Mouse (Mus musculus) lung, embryonic 16.5 days (tissue): ENCODE measurements around the gene Rho. TPM values are rescaled to one million over a fixed set of nuclear protein-coding genes. Genes with fewer than 3 reads are reported as not detected.

Experiments used
- ATAC-seq: fragments of 200-750 bp; cut with Nextera tagmentation; 2 replicates; pipeline ENCODE4 v1.8.0; 2017; ENCODE audit warnings: low read depth, mild to moderate bottlenecking, moderate library complexity
- H3K27ac ChIP-seq: fragments of 300-500 bp; sonication (generic); 2 replicates; pipeline ENCODE4 v1.5.1; 2014; ENCODE audit warnings: mild to moderate bottlenecking, control low read depth, low read length
- H3K27me3 ChIP-seq: fragments of 300-500 bp; sonication (generic); 2 replicates; pipeline ENCODE4 v1.6.1; 2014; ENCODE audit warnings: low read depth, low read length, mixed read lengths; ENCODE audit not compliant: control insufficient read depth, insufficient read depth
- H3K36me3 ChIP-seq: fragments of 300-500 bp; sonication (generic); 2 replicates; pipeline ENCODE4 v1.6.1; 2014; ENCODE audit warnings: low read length; ENCODE audit not compliant: control insufficient read depth, insufficient read depth
- H3K4me1 ChIP-seq: fragments of 300-500 bp; sonication (generic); replicated peaks from 2 replicates; pipeline ENCODE4 v1.6.1; 2014; ENCODE audit warnings: low read length, mixed read lengths; ENCODE audit not compliant: control insufficient read depth, insufficient read depth
- H3K4me2 ChIP-seq: fragments of 300-500 bp; sonication (generic); 2 replicates; pipeline ENCODE4 v1.6.1; 2014; ENCODE audit warnings: low read depth, low read length, control low read depth
- H3K4me3 ChIP-seq: fragments of 300-500 bp; sonication (generic); 2 replicates; pipeline ENCODE4 v1.5.1; 2014; ENCODE audit warnings: mild to moderate bottlenecking, low read length, control low read depth
- H3K9ac ChIP-seq: fragments of 300-500 bp; sonication (generic); 2 replicates; pipeline ENCODE4 v1.6.1; 2014; ENCODE audit warnings: low read length, control low read depth
- H3K9me3 ChIP-seq: fragments of 300-500 bp; sonication (generic); 2 replicates; pipeline ENCODE4 v1.6.1; 2016; ENCODE audit warnings: low read length; ENCODE audit not compliant: control insufficient read depth
- WGBS: fragments of 180-500 bp; shearing (Covaris S2); extraction: QIAGEN DNeasy Blood & Tissue Kit; methylation state at CpG from one replicate; pipeline ENCODE4 v1.1.7; 2014; 5-methylcytosine and 5-hydroxymethylcytosine counted together
- polyA plus RNA-seq: library from polyadenylated mRNA; unstranded; fragments of >200 nt; fragmentation: Nextera tagmentation; extraction: Ambion mirVana; gene quantifications from 2 replicates; pipeline ENCODE4 v1.2.1, GENCODE M21; 2015

The Rho gene
- polyA plus RNA-seq, 1 experiment from 2014 or later: 0.08 TPM

DNA sequence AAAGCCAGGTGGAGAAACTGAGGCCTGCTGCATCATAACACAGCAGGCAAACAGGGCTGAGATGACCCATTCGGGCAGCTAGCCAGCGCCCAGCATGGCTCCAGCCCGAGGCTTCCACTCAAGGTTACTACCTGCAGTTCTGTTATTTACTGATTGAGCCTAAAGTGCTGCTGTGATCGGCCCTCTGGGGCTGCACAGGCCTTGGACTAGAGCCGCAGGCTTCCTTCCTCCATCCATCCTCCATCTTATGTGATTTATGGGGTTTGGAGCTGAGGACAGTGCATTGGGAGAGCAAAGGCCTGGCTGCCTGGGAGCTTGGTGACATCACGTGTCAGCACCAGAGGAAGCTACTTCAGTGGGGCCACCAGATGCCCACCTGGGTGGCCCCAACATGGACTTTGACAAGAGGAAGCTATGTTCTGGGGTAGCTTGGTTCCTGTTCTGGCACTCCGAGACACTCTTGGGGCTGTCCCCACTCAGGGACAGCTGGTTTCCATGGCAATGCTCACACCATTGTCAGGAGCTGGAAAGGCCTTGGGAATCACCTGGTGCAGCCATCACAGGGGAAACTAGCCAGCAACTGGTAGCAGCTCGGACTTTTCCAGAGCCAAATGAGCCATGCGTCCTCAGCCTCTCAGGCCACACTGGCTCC, 55.7 kb downstream of the Rho start:
- H3K4me1 ChIP-seq: peaks cover 79% of the 10 kb centered on the region
- no peaks in the 10 kb centered on the region for H3K9me3 ChIP-seq
- no peak overlapping the region; the same call in 1 of the 2 replicates for H3K9ac ChIP-seq
- WGBS: 37% methylated on average over 9 of the region's 9 CpGs
- peak overlapping the region; percentile 95 for H3K27ac ChIP-seq
- no peaks in the 10 kb centered on the region; the same call in 1 of the 2 replicates for H3K27me3 ChIP-seq
- no peak overlapping the region for H3K4me3 ChIP-seq
- ATAC-seq: no peak
- peaks cover 2% of the 10 kb centered on the region; the same call in 1 of the 2 replicates for H3K36me3 ChIP-seq
- H3K4me2 ChIP-seq: peak overlapping the region; percentile 29

DNA sequence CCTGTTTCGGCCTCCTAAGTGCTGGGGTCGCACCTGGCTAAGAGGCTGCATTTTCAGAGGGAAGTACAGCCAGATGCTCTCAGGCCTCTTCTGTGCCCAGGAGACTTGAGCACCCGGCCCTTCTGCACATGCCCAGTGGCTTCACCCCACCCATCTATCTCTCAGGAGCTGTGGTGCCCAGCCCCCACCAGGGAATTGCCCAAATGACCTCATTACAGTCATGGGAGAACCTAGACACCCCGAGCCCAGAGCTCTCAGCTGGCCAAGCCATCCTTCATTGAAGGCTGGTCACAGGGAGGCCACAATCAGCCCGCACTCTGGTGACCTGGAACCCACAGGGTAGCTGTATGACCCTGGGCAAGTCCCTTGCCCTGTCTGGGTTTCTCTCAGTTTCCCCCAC, 57.5 kb downstream of the Rho start:
- peak overlapping the region; percentile 80 for H3K4me3 ChIP-seq
- no peaks in the 10 kb centered on the region for H3K9me3 ChIP-seq
- H3K27me3 ChIP-seq: peaks cover 9% of the 10 kb centered on the region; the same call in 1 of the 2 replicates
- H3K36me3 ChIP-seq: peaks cover 2% of the 10 kb centered on the region; the same call in 1 of the 2 replicates
- H3K9ac ChIP-seq: peak overlapping the region; percentile 49; the same call in 1 of the 2 replicates
- WGBS: 62% methylated on average over 5 of the region's 5 CpGs
- H3K4me1 ChIP-seq: peaks cover 79% of the 10 kb centered on the region
- H3K27ac ChIP-seq: no peak overlapping the region
- H3K4me2 ChIP-seq: peak overlapping the region; percentile 81
- no peak for ATAC-seq

DNA sequence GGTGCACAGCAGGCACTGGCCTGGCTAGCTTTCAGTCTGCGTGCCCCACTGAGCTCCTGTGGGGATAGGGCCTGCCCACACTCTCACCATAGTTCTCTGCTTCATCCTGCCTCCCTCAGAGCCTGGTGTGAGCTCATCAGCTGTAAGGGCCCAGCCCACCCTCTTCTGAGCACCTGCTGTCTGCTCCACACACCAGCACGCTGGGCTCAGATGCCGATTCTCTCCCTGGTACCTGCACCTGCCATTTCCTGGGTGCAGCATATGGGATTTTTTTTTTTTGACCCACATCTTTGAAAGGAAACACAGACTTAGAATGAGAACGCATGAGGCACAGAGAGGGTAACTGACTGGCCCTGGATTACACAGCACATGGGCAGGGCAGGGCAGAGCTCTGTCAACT, 58.1 kb downstream of the Rho start:
- peaks cover 9% of the 10 kb centered on the region; the same call in 1 of the 2 replicates for H3K27me3 ChIP-seq
- 69% methylated on average over 4 of the region's 4 CpGs for WGBS
- no peaks in the 10 kb centered on the region for H3K9me3 ChIP-seq
- peak overlapping the region; percentile 81 for H3K4me2 ChIP-seq
- peaks cover 2% of the 10 kb centered on the region; the same call in 1 of the 2 replicates for H3K36me3 ChIP-seq
- no peak for ATAC-seq
- H3K4me3 ChIP-seq: peak overlapping the region; percentile 80
- H3K4me1 ChIP-seq: peaks cover 76% of the 10 kb centered on the region
- H3K27ac ChIP-seq: no peak overlapping the region
- peak overlapping the region; percentile 49; the same call in 1 of the 2 replicates for H3K9ac ChIP-seq

Other genes with a start within 250 kb of the Rho start
- gene Tmem40, start 169.3 kb upstream of the Rho start, polyA plus RNA-seq: 2.3 and 3.8 TPM in 2 replicates
- 23.4 and 28.2 TPM in 2 replicates for gene Cand2, start 157.2 kb upstream of the Rho start, polyA plus RNA-seq
- gene Rpl32, start 123.0 kb upstream of the Rho start, polyA plus RNA-seq: 2,193 and 2,268 TPM in 2 replicates
- 1.8 and 2.1 TPM in 2 replicates for gene Efcab12, start 93.3 kb upstream of the Rho start, polyA plus RNA-seq
- gene Mbd4, start 78.4 kb upstream of the Rho start, polyA plus RNA-seq: 22.4 and 23.5 TPM in 2 replicates
- 23.4 and 23.5 TPM in 2 replicates for gene Ift122, start 78.3 kb upstream of the Rho start, polyA plus RNA-seq
- not detected in 2 replicates for gene H1foo, start 13.2 kb downstream of the Rho start, polyA plus RNA-seq
- 45.2 and 47.8 TPM in 2 replicates for gene Plxnd1, start 63.3 kb downstream of the Rho start, polyA plus RNA-seq